8 mouse cellular contexts compared by ENCODE assay signal in genomic region chr12:86804308-86804700, GRCm38 (mm10).
A peak's percentile ranks its signal among the peaks of the same experiment; 100 is the strongest.
DNase-seq lines count a peak whose midpoint lies in the region; ATAC-seq lines count a peak whose summit lies in the region.

No protein-coding gene starts in this region.

- no peaks in the 10 kb centered on the region for H3K27me3 ChIP-seq in neural tube, embryonic 12.5 days (replicated peaks)
- no peaks in the 10 kb centered on the region for H3K27me3 ChIP-seq in intestine, embryonic 16.5 days (replicated peaks; ENCODE audit: control insufficient read depth, insufficient read depth, low read length)

- WGBS in neural tube, embryonic 12.5 days, result 43% methylated on average over 4 of the region's 4 CpGs
- WGBS in intestine, embryonic 16.5 days, result 19% methylated on average over 4 of the region's 4 CpGs

- H3K9me3 ChIP-seq in neural tube, embryonic 12.5 days, result no peaks in the 10 kb centered on the region
- no peaks in the 10 kb centered on the region for H3K9me3 ChIP-seq in intestine, embryonic 16.5 days (ENCODE audit: control insufficient read depth, low read length)

- H3K4me1 ChIP-seq in neural tube, embryonic 12.5 days, result peaks cover 91% of the 10 kb centered on the region
- H3K4me1 ChIP-seq in intestine, embryonic 16.5 days (ENCODE audit: control insufficient read depth, insufficient read depth, low read length), result peaks cover 60% of the 10 kb centered on the region

- intact Hi-C loops in left cerebral cortex, postnatal 14 days (cut with DNase I), result no loop called here

- DNase-seq in adrenal gland, postnatal 14 days, result peak; percentile 33
- no peak for DNase-seq in adrenal gland, adult 8-10 months
- no peak for DNase-seq in neural tube, embryonic 10.5 days (ENCODE audit: extremely low spot score, low spot score)
- DNase-seq in thymus, postnatal 25 days, result no peak
- no peak for DNase-seq in layer of hippocampus, adult 18-20 months (ENCODE audit: low spot score in 2 of 2)
- no peak for DNase-seq in left cerebral cortex, postnatal 14 days (ENCODE audit: low spot score in 2 of 2)

- no peak for ATAC-seq in neural tube, embryonic 12.5 days (ENCODE audit: low FRiP score, low read depth)
- no peak for ATAC-seq in intestine, embryonic 16.5 days

- 0 out of 2 replicates have a peak overlapping the region, but pooled peaks have one; percentile 16 for H3K4me2 ChIP-seq in neural tube, embryonic 12.5 days (replicated peaks)
- H3K4me2 ChIP-seq in intestine, embryonic 16.5 days (ENCODE audit: low read depth, low read length), result no peak overlapping the region

- no peak overlapping the region for H3K9ac ChIP-seq in neural tube, embryonic 12.5 days
- H3K9ac ChIP-seq in intestine, embryonic 16.5 days (ENCODE audit: low read depth, low read length), result no peak overlapping the region

- H3K27ac ChIP-seq in neural tube, embryonic 12.5 days, result 0 out of 2 replicates have a peak overlapping the region, but pooled peaks have one; percentile 33
- peak overlapping the region; percentile 70 for H3K27ac ChIP-seq in intestine, embryonic 16.5 days (ENCODE audit: low read length)

- no peaks in the 10 kb centered on the region for H3K36me3 ChIP-seq in neural tube, embryonic 12.5 days
- no peaks in the 10 kb centered on the region for H3K36me3 ChIP-seq in intestine, embryonic 16.5 days (ENCODE audit: control insufficient read depth, insufficient read depth, low read length)

- H3K4me3 ChIP-seq in neural tube, embryonic 12.5 days, result no peak overlapping the region
- no peak overlapping the region for H3K4me3 ChIP-seq in intestine, embryonic 16.5 days (ENCODE audit: low read length)
